Mouse (Mus musculus) liver, embryonic 14 days (tissue): ENCODE measurements around the gene Gm28490. TPM values are rescaled to one million over a fixed set of nuclear protein-coding genes. Genes with fewer than 3 reads are reported as not detected.

Experiments used
- polyA plus RNA-seq: library from polyadenylated mRNA; depleted of rRNA; stranded (reverse); fragments of >200 nt; gene quantifications from 2 replicates; pipeline ENCODE4 v1.2.3, GENCODE M21; 2012; rRNA removed

The Gm28490 gene
- not detected in 2 replicates for polyA plus RNA-seq

GRCm38 (mm10) chrY:31634656-31635055 lies at the start of gene Gm28490:
Gene Gm28490 (minus strand): TSS chrY:31634756.

